Mouse (Mus musculus): ENCODE measurements at regions not wholly inside any gene's neighbourhood (a gene's known extent, or its start where the extent isn't known, plus 50 kb on each side); places are given as distances from the start of the nearest gene placed in this dataset.

GRCm38 (mm10) chr13:111928636-111929544 is 120.1 kb upstream of the Map3k1 start:
- no peaks in the 10 kb centered on the region for H3K4me1 ChIP-seq (ENCODE audit: control insufficient read depth, insufficient read depth, low read length)
- H3K36me3 ChIP-seq (ENCODE audit: control insufficient read depth, insufficient read depth, low read length): no peaks in the 10 kb centered on the region
- H3K9ac ChIP-seq (ENCODE audit: low read depth, low read length): no peak overlapping the region
- H3K79me2 ChIP-seq (replicated peaks; ENCODE audit: control insufficient read depth, insufficient read depth, low read length): no peaks in the 10 kb centered on the region
- no peak overlapping the region for H3K27ac ChIP-seq
- no peak overlapping the region for H3K4me3 ChIP-seq
- no peaks in the 10 kb centered on the region for H3K27me3 ChIP-seq (ENCODE audit: control insufficient read depth, insufficient read depth, low read length)
- 77% methylated on average over 9 of the region's 9 CpGs for whole genome bisulfite sequencing
- no peak for DNase-seq
- intact Hi-C loops (cut with DNase I): no loop called here
- TF ChIP-seq CTCF (IDR thresholded peaks at IDR 0.05): no peak
- no peak for TF ChIP-seq EP300 (IDR thresholded peaks at IDR 0.05; ENCODE audit: insufficient read depth, low read depth, low read length)
- no peak for TF ChIP-seq POLR2A (IDR thresholded peaks at IDR 0.05; ENCODE audit: insufficient read depth, low read depth, low read length)

GRCm38 (mm10) chr13:111929908-111930307 is 121.1 kb upstream of the Map3k1 start:
- no peaks in the 10 kb centered on the region for H3K79me2 ChIP-seq (replicated peaks; ENCODE audit: control insufficient read depth, insufficient read depth, low read length)
- H3K4me1 ChIP-seq (ENCODE audit: control insufficient read depth, insufficient read depth, low read length): no peaks in the 10 kb centered on the region
- no peak overlapping the region for H3K9ac ChIP-seq (ENCODE audit: low read depth, low read length)
- DNase-seq: no peak
- intact Hi-C loops (cut with DNase I): no loop called here
- WGBS: 73% methylated on average over 1 of the region's 1 CpGs
- H3K4me3 ChIP-seq: no peak overlapping the region
- H3K27me3 ChIP-seq (ENCODE audit: control insufficient read depth, insufficient read depth, low read length): no peaks in the 10 kb centered on the region
- no peak for TF ChIP-seq EP300 (IDR thresholded peaks at IDR 0.05; ENCODE audit: insufficient read depth, low read depth, low read length)
- no peak for TF ChIP-seq CTCF (IDR thresholded peaks at IDR 0.05)
- TF ChIP-seq POLR2A (IDR thresholded peaks at IDR 0.05; ENCODE audit: insufficient read depth, low read depth, low read length): no peak
- no peaks in the 10 kb centered on the region for H3K36me3 ChIP-seq (ENCODE audit: control insufficient read depth, insufficient read depth, low read length)
- H3K27ac ChIP-seq: no peak overlapping the region

DNA sequence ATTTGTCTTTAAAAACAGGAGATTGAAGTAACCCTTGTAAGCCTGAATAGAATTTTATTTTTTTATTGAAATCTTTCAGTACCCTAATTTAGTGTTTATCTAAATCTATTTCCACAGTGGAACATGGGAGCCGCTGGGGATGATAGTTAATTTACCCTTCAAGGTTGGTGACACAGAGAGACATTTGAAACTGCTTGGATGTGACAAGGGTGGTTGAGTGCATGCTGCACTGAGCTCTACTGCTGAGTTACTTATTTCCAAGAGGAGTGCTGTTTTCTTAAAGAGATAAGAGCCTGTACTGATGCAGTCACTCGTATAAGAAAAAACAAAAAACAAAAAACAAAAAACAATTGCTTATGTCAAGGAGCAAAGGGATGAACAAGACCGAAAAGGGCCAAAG is 123.7 kb upstream of the Map3k1 start:
- H3K27me3 ChIP-seq (ENCODE audit: control insufficient read depth, insufficient read depth, low read length): no peaks in the 10 kb centered on the region
- no peak overlapping the region for H3K27ac ChIP-seq
- WGBS: 87% methylated on average over 3 of the region's 3 CpGs
- TF ChIP-seq EP300 (IDR thresholded peaks at IDR 0.05; ENCODE audit: insufficient read depth, low read depth, low read length) (no peak), CTCF (IDR thresholded peaks at IDR 0.05) (no peak), POLR2A (IDR thresholded peaks at IDR 0.05; ENCODE audit: insufficient read depth, low read depth, low read length) (no peak)
- no peak overlapping the region for H3K4me3 ChIP-seq
- H3K4me1 ChIP-seq (ENCODE audit: control insufficient read depth, insufficient read depth, low read length): peaks cover 9% of the 10 kb centered on the region
- H3K36me3 ChIP-seq (ENCODE audit: control insufficient read depth, insufficient read depth, low read length): no peaks in the 10 kb centered on the region
- no peak for DNase-seq
- intact Hi-C loops (cut with DNase I): no loop called here
- H3K79me2 ChIP-seq (replicated peaks; ENCODE audit: control insufficient read depth, insufficient read depth, low read length): no peaks in the 10 kb centered on the region
- no peak overlapping the region for H3K9ac ChIP-seq (ENCODE audit: low read depth, low read length)

- 63% methylated on average over 8 of the region's 8 CpGs for WGBS
Observed at GRCm38 (mm10) chr13:111933526-111934240, 124.9 kb upstream of the Map3k1 start.

DNA sequence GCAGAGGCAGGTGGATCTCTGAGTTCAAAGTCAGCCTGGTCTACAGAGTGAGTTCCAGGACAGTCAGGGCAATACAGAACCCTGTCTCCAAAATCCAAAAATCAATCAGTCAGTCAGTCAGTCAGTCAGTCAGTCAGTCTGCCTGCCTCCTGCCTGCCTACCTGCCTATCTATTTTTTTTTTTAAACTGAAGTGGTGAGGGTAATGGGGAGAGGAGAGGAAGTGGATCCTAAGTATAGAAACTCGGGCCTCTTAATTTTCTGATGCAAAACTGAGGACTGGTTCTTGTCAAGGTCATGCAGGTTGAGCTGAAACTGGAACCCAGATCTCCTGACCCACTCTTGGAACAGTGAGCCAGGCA is 126.9 kb upstream of the Map3k1 start:
- intact Hi-C loops (cut with DNase I): loop anchor here (2.0 kb wide), 1 partner anchor 127 kb away; the partner anchor contains the start of gene Map3k1

More at GRCm38 (mm10) chr13:111933526-111934240, 124.9 kb upstream of the Map3k1 start:
- intact Hi-C loops (cut with DNase I): no loop called here
- H3K4me1 ChIP-seq (ENCODE audit: control insufficient read depth, insufficient read depth, low read length): peaks cover 11% of the 10 kb centered on the region
- no peak overlapping the region for H3K4me3 ChIP-seq
- H3K9ac ChIP-seq (ENCODE audit: low read depth, low read length): no peak overlapping the region
- no peak for DNase-seq
- no peak overlapping the region for H3K27ac ChIP-seq
- H3K79me2 ChIP-seq (replicated peaks; ENCODE audit: control insufficient read depth, insufficient read depth, low read length): no peaks in the 10 kb centered on the region
- no peak for TF ChIP-seq CTCF (IDR thresholded peaks at IDR 0.05)
- TF ChIP-seq EP300 (IDR thresholded peaks at IDR 0.05; ENCODE audit: insufficient read depth, low read depth, low read length): no peak
- TF ChIP-seq POLR2A (IDR thresholded peaks at IDR 0.05; ENCODE audit: insufficient read depth, low read depth, low read length): no peak
- no peaks in the 10 kb centered on the region for H3K36me3 ChIP-seq (ENCODE audit: control insufficient read depth, insufficient read depth, low read length)
- H3K27me3 ChIP-seq (ENCODE audit: control insufficient read depth, insufficient read depth, low read length): no peaks in the 10 kb centered on the region

More for the DNA sequence above, 126.9 kb upstream of the Map3k1 start:
- no peak for DNase-seq
- 39% methylated on average over 1 of the region's 1 CpGs for WGBS
- no peak overlapping the region for H3K9ac ChIP-seq (ENCODE audit: low read depth, low read length)
- no peaks in the 10 kb centered on the region for H3K27me3 ChIP-seq (ENCODE audit: control insufficient read depth, insufficient read depth, low read length)
- H3K4me1 ChIP-seq (ENCODE audit: control insufficient read depth, insufficient read depth, low read length): peaks cover 13% of the 10 kb centered on the region
- TF ChIP-seq EP300 (IDR thresholded peaks at IDR 0.05; ENCODE audit: insufficient read depth, low read depth, low read length): no peak
- TF ChIP-seq POLR2A (IDR thresholded peaks at IDR 0.05; ENCODE audit: insufficient read depth, low read depth, low read length): no peak
- no peak for TF ChIP-seq CTCF (IDR thresholded peaks at IDR 0.05)
- H3K27ac ChIP-seq: peak overlapping the region; percentile 88
- H3K4me3 ChIP-seq: no peak overlapping the region
- no peaks in the 10 kb centered on the region for H3K36me3 ChIP-seq (ENCODE audit: control insufficient read depth, insufficient read depth, low read length)
- H3K79me2 ChIP-seq (replicated peaks; ENCODE audit: control insufficient read depth, insufficient read depth, low read length): no peaks in the 10 kb centered on the region

All from heart, adult 2 months (tissue).